Mouse (Mus musculus) cortical plate, adult 2 months (tissue): ENCODE data around the gene Cfap52.

Source experiments
- CTCF ChIP-seq: fragments of 200-500 bp; IDR thresholded peaks from 2 replicates; pipeline ENCODE4 v1.5.1; 2011; ENCODE audit warnings: mild to moderate bottlenecking, control low read depth, low read length; ENCODE audit not compliant: insufficient read depth; ENCODE audit errors: extremely low read depth
- POLR2A ChIP-seq: fragments of 200-500 bp; IDR thresholded peaks from 2 replicates; pipeline ENCODE4 v1.6.1; 2011; ENCODE audit warnings: mild to moderate bottlenecking, low read length, control low read depth; ENCODE audit not compliant: insufficient read depth; ENCODE audit errors: extremely low read depth

DNA sequence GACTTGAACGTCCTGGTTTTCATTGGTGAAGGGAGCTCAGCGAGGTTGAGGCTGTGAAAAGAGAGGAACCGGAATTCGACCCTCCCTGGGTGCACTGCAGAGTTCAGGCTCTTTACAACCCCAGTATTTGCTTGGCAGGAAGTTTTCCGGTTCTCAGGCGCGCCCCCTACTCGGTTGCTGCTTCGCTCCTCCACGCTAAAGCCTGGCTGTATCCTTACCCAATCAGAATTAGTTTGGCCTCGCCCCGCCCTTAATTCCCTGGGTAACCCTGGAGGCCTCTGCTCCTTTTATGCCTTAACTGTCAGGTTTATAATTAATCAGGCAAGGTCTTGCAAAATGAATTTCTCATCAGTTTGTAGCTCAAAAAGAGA is 42.7 kb downstream of the Cfap52 start:
- TF ChIP-seq POLR2A (no peak), CTCF (no peak)
